Mouse (Mus musculus) inflammation-experienced regulatory T-cells, adult 16 weeks (primary cell): ENCODE measurements around the gene Gm10058. TPM values are rescaled to one million over a fixed set of nuclear protein-coding genes. Genes with fewer than 3 reads are reported as not detected.

Experiments
- polyA plus RNA-seq: library from polyadenylated mRNA; unstranded; fragments of 100-300 nt; shearing (Covaris generic); gene quantifications from one replicate; pipeline ENCODE4 v1.2.1, GENCODE M21; 2017

Gm10058 gene
- not detected for polyA plus RNA-seq

GRCm38 (mm10) chrX:27946785-27947184 is at the start of gene Gm10058:
Gm10058 (minus strand) TSS chrX:27946885.

